Mouse (Mus musculus) heart, adult 2 months (tissue): ENCODE data around the gene Rab31.

Experiments
- CTCF ChIP-seq: fragments of 200-600 bp; IDR thresholded peaks from 2 replicates; pipeline ENCODE4 v1.8.1; 2022; ENCODE audit warnings: antibody characterized with exemption, mild to moderate bottlenecking, moderate library complexity
- POLR2A ChIP-seq: fragments of 200-500 bp; IDR thresholded peaks from 2 replicates; pipeline ENCODE4 v1.6.1; 2011; ENCODE audit warnings: mild to moderate bottlenecking, low read depth, low read length, control low read depth; ENCODE audit not compliant: insufficient read depth

DNA sequence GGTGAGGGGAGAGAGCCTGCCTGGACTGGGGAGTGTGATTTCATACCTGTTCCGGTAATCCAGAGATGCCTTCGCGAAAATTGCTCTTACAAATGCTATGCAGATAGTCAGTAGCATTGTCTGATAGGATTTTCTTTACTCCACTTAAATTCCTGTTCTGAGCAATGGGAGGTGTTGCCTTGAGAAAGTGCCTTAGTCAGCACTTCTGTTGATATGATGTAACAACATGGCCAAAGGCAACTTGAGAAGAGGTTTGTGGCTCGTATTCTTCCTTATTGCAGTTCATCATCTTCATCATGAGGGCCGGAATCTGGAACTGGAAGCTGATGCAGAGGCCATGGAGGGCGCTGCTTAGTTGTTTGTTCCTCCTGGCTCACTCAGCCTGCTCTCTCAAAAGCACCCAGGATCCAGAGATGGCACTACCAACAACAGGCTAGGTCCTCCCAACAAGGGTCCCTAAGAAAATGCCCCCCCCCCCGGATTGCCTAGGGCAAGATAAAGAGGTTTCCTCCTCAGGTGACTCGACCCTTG, 12.1 kb upstream of the Rab31 start:
- TF ChIP-seq POLR2A, result no peak
- TF ChIP-seq CTCF, result no peak
